In genomic region chrX:161399110-161399509, GRCm38 (mm10) we compare ENCODE assay signal across 9 mouse cellular contexts.
DNase-seq lines count a peak whose midpoint lies in the region; ATAC-seq and TF ChIP-seq lines count a peak whose summit lies in the region.
"Had no signal": no experiment of that assay in that cellular context is flagged by ENCODE, and none has a peak within 500 bp of the region (broad histone marks: within the 10 kb centered on the region; RNA-seq: fewer than 3 reads in every experiment).

No protein-coding gene starts in this region.

- peak; percentile 85 for DNase-seq in 416B (ENCODE audit: low read depth)
- DNase-seq in CH12.LX (ENCODE audit: extremely low read depth) = peak; percentile 71
- peak; percentile 58 for DNase-seq in c-Kit-positive CD71-positive TER-119-negative erythroid progenitor cells, embryonic 14.5 days (ENCODE audit: low read depth)
- DNase-seq in frontal cortex, postnatal 36 days (ENCODE audit: low spot score in 2 of 2) = peak; percentile 69
- DNase-seq in layer of hippocampus, adult 18-20 months (ENCODE audit: low spot score in 2 of 2) = peak; percentile 19 to 81
- DNase-seq in lung, postnatal 14 days = peak; percentile 79
- peak; percentile 47 for DNase-seq in skeletal muscle tissue, adult 2 months (ENCODE audit: low read depth, low spot score)

- no peak for TF ChIP-seq POLR2A in CH12.LX (IDR thresholded peaks at IDR 0.05; ENCODE audit: low read depth, low read length)

- H3K36me3 ChIP-seq in CH12.LX (replicated peaks in 1 of 2; ENCODE audit: control insufficient read depth in 1 of 2, insufficient read depth in 1 of 2, low read length in 1 of 2) = no peaks in the 10 kb centered on the region
- H3K36me3 ChIP-seq: limb, embryonic 15.5 days had no signal

- TF ChIP-seq EP300 in CH12.LX (IDR thresholded peaks at IDR 0.05; ENCODE audit: low read length) = no peak

- in situ Hi-C loops in CH12.LX (cut with MboI; ENCODE audit: low pct_ligation_motif_present, low pct_unique_long_range_greater_than_20kb, low sequenced_read_pairs) = loop anchor here (25.0 kb wide), 1 partner anchor 413 kb away; no protein-coding TSS in a partner anchor

- no peak overlapping the region for H3K4me3 ChIP-seq in CH12.LX (replicated peaks in 1 of 3; ENCODE audit: low read depth in 2 of 3, low read length in 2 of 3, poor library complexity in 1 of 3)
- H3K4me3 ChIP-seq: limb, embryonic 15.5 days had no signal

- H3K9me3 ChIP-seq in CH12.LX (replicated peaks; ENCODE audit: low read length) = no peaks in the 10 kb centered on the region
- H3K9me3 ChIP-seq: limb, embryonic 15.5 days had no signal

- TF ChIP-seq CTCF in CH12.LX (conservative IDR thresholded peaks at IDR 0.05 in 1 of 2, IDR thresholded peaks at IDR 0.05 in 1 of 2; ENCODE audit: low read depth in 2 of 2, low read length in 2 of 2) = peak; percentile 68 to 99

- no peak for ATAC-seq in erythroblast, adult 5-6 weeks (replicated peaks; ENCODE audit: low FRiP score, poor library complexity, severe bottlenecking)

- H3K4me2 ChIP-seq in CH12.LX (ENCODE audit: insufficient read depth, low read depth, poor library complexity, severe bottlenecking) = peak overlapping the region; percentile 50; the same call in 1 of the 2 replicates
- H3K4me2 ChIP-seq: limb, embryonic 15.5 days had no signal

- H3K27me3 ChIP-seq in CH12.LX (replicated peaks) = no peaks in the 10 kb centered on the region
- H3K27me3 ChIP-seq: limb, embryonic 15.5 days had no signal

- H3K4me1 ChIP-seq in CH12.LX (ENCODE audit: control insufficient read depth in 1 of 2, insufficient read depth in 2 of 2) = no peaks in the 10 kb centered on the region
- H3K4me1 ChIP-seq: limb, embryonic 15.5 days had no signal

- dilution Hi-C loops in CH12.LX (cut with MboI; ENCODE audit: extremely low pct_ligation_motif_present, extremely low pct_unique_long_range_greater_than_20kb, low sequenced_read_pairs) = no loop called here

- no peaks in the 10 kb centered on the region for H3K79me2 ChIP-seq in CH12.LX (replicated peaks; ENCODE audit: control insufficient read depth, extremely low read depth, insufficient read depth, poor library complexity, severe bottlenecking)

- TF ChIP-seq RAD21 in CH12.LX (IDR thresholded peaks at IDR 0.05; ENCODE audit: low read depth, low read length) = peak; percentile 87

- H3K9ac ChIP-seq in CH12.LX (ENCODE audit: insufficient read depth, low read depth) = no peak overlapping the region
- H3K9ac ChIP-seq: limb, embryonic 15.5 days had no signal

- H3K27ac ChIP-seq in CH12.LX (ENCODE audit: insufficient read depth, low read depth) = no peak overlapping the region
- H3K27ac ChIP-seq: limb, embryonic 15.5 days had no signal

TF ChIP-seq in CH12.LX, 34 proteins besides CTCF, POLR2A, EP300 and RAD21:
- TF ChIP-seq JUN (IDR thresholded peaks at IDR 0.05; ENCODE audit: insufficient read depth, low read depth, low read length) (no peak), SMC3 (IDR thresholded peaks at IDR 0.05; ENCODE audit: low read depth, low read length) (peak; percentile 94), ZC3H11A (IDR thresholded peaks at IDR 0.05; ENCODE audit: low read depth, low read length) (peak; percentile 81)
